Mouse (Mus musculus): ENCODE measurements at regions not wholly inside any gene's neighbourhood (a gene's known extent, or its start where the extent isn't known, plus 50 kb on each side); places are given as distances from the start of the nearest gene placed in this dataset.
"Not testable (repeated sequence)": the region's sequence is repeated elsewhere in the genome, so short reads cannot be mapped to it uniquely, and the experiment has no call there.

- no peak for DNase-seq (ENCODE audit: low spot score in 2 of 2)
Observed at GRCm38 (mm10) chr14:18511094-18511493, 179.4 kb upstream of the Ube2e1 start.

DNA sequence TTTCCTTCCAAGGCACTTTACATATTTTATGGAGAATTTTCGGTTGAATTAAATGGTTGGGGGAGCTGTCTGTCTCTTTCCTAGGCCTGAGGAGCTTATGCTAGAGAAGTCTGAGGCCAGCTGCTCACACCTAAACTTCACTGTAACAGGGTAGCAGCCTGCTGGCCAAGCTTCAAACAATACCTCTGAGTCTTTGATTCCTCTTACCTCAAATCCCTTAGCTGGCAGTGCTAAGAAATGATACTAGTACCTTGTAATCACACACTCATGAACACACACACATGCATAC, 176.6 kb upstream of the Ube2e1 start:
- no peak for DNase-seq (ENCODE audit: low spot score in 2 of 2)

GRCm38 (mm10) chr14:18507582-18508358, 176.1 kb upstream of the Ube2e1 start:
- DNase-seq (ENCODE audit: low spot score in 2 of 2) = no peak

GRCm38 (mm10) chr14:18506168-18506567, 174.5 kb upstream of the Ube2e1 start:
- DNase-seq (ENCODE audit: low spot score in 2 of 2) = peak; percentile 33 to 70

GRCm38 (mm10) chr14:18500249-18500832, 168.7 kb upstream of the Ube2e1 start:
- peak; percentile 36 to 62 for DNase-seq (ENCODE audit: low spot score in 2 of 2)

DNA sequence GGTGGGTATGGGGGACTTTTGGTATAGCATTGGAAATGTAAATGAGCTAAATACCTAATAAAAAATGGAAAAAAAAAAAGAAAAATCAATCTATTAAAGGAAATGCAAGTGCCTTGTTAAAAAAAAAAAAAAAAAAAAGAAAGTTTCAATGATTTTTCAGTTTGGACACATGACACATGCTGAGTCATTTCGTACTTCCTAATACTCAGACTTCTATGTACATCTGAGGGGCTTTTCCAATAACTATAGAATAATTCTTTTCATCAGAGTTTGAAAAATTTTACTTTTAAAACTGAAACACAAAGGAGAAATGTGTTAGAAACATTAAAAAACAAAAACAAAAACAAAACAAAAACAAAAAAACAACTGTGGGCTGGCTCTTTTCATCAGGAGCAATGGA, 162.4 kb upstream of the Ube2e1 start:
- DNase-seq (ENCODE audit: low spot score in 2 of 2) = no peak

DNA sequence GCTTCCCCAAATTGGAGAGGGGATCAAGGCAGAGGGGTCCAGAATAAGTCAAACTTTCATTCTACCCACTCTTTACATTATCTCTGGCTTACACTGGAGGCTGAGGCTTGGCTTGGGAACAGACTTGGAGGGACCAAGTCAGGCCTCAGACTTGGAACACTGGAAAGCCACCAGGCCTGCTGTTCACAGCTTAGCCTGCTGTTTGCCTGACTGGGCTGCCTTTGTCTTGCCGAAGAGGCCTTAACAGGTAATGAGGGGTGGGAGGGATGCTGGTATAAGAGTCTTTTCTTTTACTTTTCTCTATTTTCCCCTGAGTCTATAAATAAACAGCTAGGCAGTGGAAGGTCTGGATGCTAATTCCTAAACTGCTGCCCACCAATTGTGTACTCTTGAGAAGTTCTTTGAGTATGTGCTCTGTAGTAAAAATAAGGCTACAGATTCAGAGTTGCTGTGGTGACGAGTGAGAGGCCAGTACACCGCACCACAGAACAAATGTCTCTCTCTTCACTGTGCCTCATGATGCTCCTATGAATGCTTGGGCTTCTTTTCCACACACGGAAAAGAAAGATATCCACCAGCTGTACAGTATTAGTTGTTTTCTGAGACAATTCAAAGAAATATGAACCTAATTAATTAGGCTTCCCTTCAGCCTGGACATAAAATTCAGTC, 154.6 kb upstream of the Ube2e1 start:
- no peak for DNase-seq (ENCODE audit: low spot score in 2 of 2)

- no peak for DNase-seq (ENCODE audit: low spot score in 2 of 2)
Observed at GRCm38 (mm10) chr14:18485526-18485925, 153.9 kb upstream of the Ube2e1 start.

DNA sequence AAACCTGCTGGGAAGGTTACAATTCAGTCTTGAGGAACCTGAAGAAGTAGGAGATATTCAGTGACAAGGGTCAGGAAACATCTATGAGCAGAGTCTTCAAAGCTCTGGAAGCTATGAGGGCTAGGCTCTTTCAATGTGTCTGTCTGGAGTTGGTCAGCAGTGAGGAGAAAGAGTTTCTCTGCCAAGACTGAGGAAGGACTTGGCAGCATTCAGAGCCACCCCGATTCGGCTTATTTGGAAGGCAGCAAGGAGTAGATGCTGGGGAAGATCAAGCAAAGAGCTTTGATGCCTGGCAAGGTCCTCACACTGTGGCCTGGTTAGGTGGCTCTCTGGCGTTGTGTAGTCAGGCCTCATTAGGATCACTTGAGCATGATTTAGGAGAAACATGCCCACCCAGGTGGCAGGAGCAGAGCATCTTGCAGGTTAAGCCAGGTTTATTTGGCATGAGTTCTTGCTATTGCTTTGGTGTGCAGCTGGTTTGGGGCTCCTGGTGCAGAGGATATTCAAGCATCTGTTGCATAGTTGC, 145.2 kb upstream of the Ube2e1 start:
- peak in 1 of 2 experiments; percentile 11 for DNase-seq (ENCODE audit: low spot score in 2 of 2)

DNA sequence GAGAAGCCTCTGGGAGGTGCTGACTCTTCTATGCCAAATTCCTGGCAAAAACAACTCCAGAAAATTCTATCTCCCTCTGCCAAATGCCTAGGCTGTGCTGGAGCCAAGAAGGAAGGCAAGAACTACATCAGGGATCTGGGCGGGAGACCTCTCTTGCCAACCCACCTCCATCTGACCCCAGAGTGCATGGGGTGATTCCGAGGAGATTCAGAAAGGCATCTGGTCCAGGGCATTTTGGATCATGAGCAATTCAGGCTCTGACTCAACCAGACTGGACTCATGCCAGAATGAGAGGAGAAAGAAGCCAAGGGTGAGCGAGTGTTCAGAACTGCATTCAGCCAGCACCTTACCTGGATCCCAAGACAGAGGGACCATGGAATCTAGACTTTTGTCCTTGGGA, 137.0 kb upstream of the Ube2e1 start:
- peak in 1 of 2 experiments; percentile 5 for DNase-seq (ENCODE audit: low spot score in 2 of 2)

DNA sequence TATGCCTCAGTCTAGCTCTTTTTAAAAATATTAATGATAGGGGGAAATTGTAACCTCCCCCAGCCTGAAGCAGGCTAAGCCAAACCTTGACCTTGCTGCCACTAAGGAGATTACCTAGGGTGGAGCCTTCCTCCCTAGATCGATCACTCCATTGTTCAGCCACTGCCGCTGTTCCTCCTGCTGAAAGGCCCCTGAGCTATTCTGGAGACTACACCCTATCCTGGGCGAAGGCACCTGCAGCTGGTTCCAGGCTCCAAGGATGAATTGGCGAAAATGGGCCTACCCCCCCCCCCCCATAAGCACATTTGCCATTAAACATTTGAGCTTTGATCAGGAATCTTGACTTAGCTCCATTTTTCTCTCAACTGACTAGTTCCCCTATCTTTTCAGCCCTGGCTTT, 135.2 kb upstream of the Ube2e1 start:
- not testable (repeated sequence) for DNase-seq (ENCODE audit: low spot score in 2 of 2)

DNA sequence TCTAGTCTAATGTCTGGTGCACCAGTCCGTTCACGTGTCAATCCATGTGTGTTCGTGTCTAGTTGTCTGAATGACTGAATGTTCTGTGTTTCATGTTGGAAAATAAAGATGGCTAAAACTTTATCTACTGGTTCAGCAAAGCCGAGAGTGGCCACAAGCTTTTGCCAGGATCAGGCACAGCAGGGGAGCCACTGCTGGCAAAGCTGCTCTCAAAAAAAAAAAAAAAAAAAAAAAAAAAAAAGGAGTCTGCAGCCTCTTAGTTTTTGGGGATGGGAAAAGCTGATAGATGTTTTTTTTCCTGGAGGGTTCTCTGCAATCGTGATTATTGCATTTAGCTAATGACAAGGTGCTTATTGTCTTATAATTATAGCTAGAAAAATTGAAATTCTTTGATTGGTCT, 132.5 kb upstream of the Ube2e1 start:
- not testable (repeated sequence) for DNase-seq (ENCODE audit: low spot score in 2 of 2)

GRCm38 (mm10) chr14:18463230-18463873, 131.7 kb upstream of the Ube2e1 start:
- no peak for DNase-seq (ENCODE audit: low spot score in 2 of 2)

DNA sequence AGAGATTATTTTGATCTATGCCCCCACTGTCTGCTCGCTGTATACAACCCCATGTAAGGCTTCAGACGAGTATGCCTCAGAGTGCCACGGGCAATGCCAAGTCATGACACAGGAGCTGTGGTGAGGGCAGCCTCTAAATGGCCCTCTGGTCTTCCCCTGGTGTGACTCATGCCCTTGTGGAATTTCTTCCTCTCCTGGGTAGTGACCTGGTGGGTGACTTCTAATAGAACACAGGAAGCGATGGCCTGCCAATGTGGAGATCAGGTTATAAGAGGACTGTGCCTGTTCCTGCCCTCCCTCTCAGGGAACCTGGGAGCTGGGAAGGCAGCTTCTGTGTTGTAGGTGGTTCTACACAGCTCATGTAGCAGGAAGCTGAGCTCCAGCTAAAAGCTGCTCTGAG, 130.7 kb upstream of the Ube2e1 start:
- DNase-seq (ENCODE audit: low spot score in 2 of 2) = no peak

DNA sequence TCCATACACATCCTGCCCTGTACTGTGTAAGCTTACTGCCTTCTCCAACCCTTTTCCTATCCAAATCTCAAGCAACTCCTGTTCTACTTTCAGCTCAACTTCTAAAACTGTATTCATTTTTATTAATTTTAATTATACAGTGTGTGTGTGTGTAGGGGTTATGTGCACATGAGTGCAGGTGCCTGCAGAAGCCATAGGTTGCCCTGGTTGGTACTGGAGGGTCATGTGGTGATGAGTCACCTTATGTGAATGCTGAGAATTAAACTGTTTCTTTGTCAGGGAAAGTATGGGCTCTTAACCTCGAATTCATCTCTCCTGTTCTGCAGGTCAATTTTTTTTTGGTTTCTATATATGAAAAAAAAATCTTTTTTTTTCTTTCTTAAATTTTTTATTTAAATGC, 117.0 kb upstream of the Ube2e1 start:
- no peak for DNase-seq (ENCODE audit: low spot score in 2 of 2)

DNA sequence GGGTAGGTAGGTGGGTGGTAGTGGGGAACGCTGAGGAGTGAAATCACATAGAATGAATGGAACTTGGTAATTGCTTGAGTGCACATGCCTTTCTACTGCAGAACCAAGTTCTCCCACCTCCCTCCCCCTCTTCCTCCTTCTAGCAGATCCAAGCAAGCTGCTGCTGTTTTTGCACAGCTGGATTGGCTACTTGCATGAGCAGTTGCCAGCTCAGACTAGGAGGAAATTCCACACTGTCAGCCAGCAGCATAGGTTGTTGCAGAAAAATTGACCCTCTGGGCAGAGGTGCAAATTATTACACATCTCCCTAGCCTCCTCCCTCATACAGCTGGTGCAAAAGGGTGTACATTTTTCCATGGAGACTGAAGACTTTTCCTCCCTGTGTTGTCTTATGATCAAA, 112.8 kb upstream of the Ube2e1 start:
- no peak for DNase-seq (ENCODE audit: low spot score in 2 of 2)

DNA sequence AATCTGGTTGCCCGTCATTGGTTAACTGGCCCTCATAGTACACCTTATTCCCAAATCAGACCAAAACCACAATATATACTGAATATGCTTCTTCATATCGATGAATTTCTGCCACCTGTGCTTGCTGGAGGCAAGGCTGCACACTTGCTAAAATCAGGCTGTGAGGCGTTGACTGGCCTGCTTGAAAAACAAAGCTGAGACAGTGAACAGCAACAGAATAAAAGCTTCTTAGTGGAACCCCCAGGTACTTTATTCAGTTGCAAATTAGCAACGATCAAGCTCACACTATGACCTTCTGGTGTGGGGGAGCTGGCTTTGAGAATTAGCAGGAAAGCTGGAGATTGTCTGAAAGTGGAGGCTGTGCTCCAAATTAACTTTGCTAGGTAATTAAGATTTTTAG, 97.3 kb upstream of the Ube2e1 start:
- DNase-seq (ENCODE audit: low spot score in 2 of 2) = not testable (repeated sequence)

DNA sequence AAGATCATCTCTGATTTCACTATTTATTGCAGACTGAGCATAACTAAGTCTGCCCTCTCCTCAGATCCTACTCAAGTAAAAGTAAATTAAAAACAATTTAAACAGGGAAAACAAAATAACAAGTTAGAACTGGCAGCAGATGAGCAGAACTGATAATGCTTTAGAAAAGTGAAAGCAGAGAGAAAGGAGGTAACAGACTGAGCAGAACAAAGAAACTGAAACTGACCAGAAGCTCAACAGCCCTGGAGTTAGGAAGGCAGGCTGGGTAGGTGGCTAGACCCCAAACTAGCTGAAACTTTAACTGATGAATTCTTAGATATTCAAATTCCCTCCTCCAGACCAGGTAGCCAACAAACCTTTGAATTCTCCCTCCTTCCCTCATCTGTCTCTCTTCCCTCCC, 94.2 kb upstream of the Ube2e1 start:
- no peak for DNase-seq (ENCODE audit: low spot score in 2 of 2)

GRCm38 (mm10) chr14:18416839-18417238, 85.2 kb upstream of the Ube2e1 start:
- DNase-seq (ENCODE audit: low spot score in 2 of 2) = no peak

DNA sequence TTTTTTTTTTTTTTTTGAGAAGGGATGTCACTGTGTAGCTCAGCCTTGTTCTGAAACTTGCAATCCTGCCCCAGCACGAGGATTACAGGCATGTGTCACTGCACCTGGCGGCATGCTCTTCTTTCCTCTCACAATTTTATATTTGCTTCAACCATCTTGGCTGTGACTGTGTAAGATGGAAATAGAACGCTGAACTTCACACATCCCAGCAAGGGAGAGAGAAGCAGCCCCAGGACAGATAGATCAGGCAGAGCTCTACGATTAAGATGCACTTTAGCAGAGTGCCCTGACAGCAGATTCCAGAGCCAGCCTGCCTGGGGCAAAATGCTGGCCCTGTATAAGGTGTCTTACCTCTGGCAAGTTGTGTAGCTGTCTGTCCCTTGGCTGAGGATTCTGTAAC, 84.7 kb upstream of the Ube2e1 start:
- no peak for DNase-seq (ENCODE audit: low spot score in 2 of 2)

GRCm38 (mm10) chr14:18398953-18399352, 67.3 kb upstream of the Ube2e1 start:
- DNase-seq (ENCODE audit: low spot score in 2 of 2) = no peak

- DNase-seq (ENCODE audit: low spot score in 2 of 2) = no peak
Observed at GRCm38 (mm10) chr14:18396206-18396764, 64.6 kb upstream of the Ube2e1 start.
